Mouse (Mus musculus) small intestine, adult 2 months (tissue): Measurements from ENCODE around the gene Vegfb.

Experiments used
- CTCF ChIP-seq: fragments of 200-500 bp; IDR thresholded peaks from 2 replicates; pipeline ENCODE4 v1.5.1; 2012; ENCODE audit warnings: low read depth, mild to moderate bottlenecking, control low read depth, inconsistent platforms, low read length, moderate library complexity, mixed read lengths; ENCODE audit not compliant: insufficient replicate concordance, insufficient read length; ENCODE audit errors: extremely low read depth
- POLR2A ChIP-seq: fragments of 200-500 bp; IDR thresholded peaks from 2 replicates; pipeline ENCODE4 v1.6.1; 2012; ENCODE audit warnings: low read depth, mild to moderate bottlenecking, control low read depth, inconsistent platforms, low read length, moderate library complexity

GRCm38 (mm10) chr19:6952712-6953037 lies 34.8 kb downstream of the Vegfb start:
- TF ChIP-seq CTCF (no peak), POLR2A (no peak)
